Mouse (Mus musculus): ENCODE data around the gene Gpc4. TPM values are rescaled to one million over a fixed set of nuclear protein-coding genes. Genes with fewer than 3 reads are reported as not detected.

Gpc4 gene
- polyA plus RNA-seq, 1 experiment from 2014 or later: 23.1 TPM

- no peak overlapping the region for H3K27ac ChIP-seq
- H3K4me3 ChIP-seq: no peak overlapping the region
- H3K9me3 ChIP-seq (replicated peaks): no peaks in the 10 kb centered on the region
- ATAC-seq (ENCODE audit: low FRiP score): no peak
- H3K4me2 ChIP-seq (replicated peaks): no peak overlapping the region
- no peak overlapping the region for H3K9ac ChIP-seq
- WGBS: 77% methylated on average over 3 of the region's 3 CpGs
- no peaks in the 10 kb centered on the region for H3K36me3 ChIP-seq
- no peaks in the 10 kb centered on the region for H3K4me1 ChIP-seq
- no peaks in the 10 kb centered on the region for H3K27me3 ChIP-seq
Observed at GRCm38 (mm10) chrX:52083557-52083956, 81.5 kb downstream of the Gpc4 start.

- WGBS: 91% methylated on average over 2 of the region's 2 CpGs
- ATAC-seq (ENCODE audit: low FRiP score): no peak
- H3K9me3 ChIP-seq (replicated peaks): no peaks in the 10 kb centered on the region
- H3K27me3 ChIP-seq: no peaks in the 10 kb centered on the region
- no peaks in the 10 kb centered on the region for H3K36me3 ChIP-seq
- H3K27ac ChIP-seq: no peak overlapping the region
- no peak overlapping the region for H3K9ac ChIP-seq
- H3K4me2 ChIP-seq (replicated peaks): no peak overlapping the region
- H3K4me3 ChIP-seq: no peak overlapping the region
- no peaks in the 10 kb centered on the region for H3K4me1 ChIP-seq
Observed at GRCm38 (mm10) chrX:52072410-52072809, 92.6 kb downstream of the Gpc4 start.

- Histone ChIP-seq H3K4me1 (no peaks in the 10 kb centered on the region), H3K9me3 (replicated peaks) (no peaks in the 10 kb centered on the region), H3K27me3 (no peaks in the 10 kb centered on the region), H3K4me3 (no peak overlapping the region), H3K4me2 (replicated peaks) (no peak overlapping the region), H3K27ac (no peak overlapping the region), H3K9ac (no peak overlapping the region), H3K36me3 (no peaks in the 10 kb centered on the region)
- ATAC-seq (ENCODE audit: low FRiP score): no peak
- WGBS: 78% methylated on average over 13 of the region's 13 CpGs
Observed at GRCm38 (mm10) chrX:52053416-52053815, 111.6 kb downstream of the Gpc4 start.

- no peak overlapping the region for H3K27ac ChIP-seq
- no peaks in the 10 kb centered on the region for H3K9me3 ChIP-seq (replicated peaks)
- H3K4me2 ChIP-seq (replicated peaks): no peak overlapping the region
- H3K9ac ChIP-seq: no peak overlapping the region
- no peak overlapping the region for H3K4me3 ChIP-seq
- ATAC-seq (ENCODE audit: low FRiP score): no peak
- H3K36me3 ChIP-seq: no peaks in the 10 kb centered on the region
- no peaks in the 10 kb centered on the region for H3K27me3 ChIP-seq
- H3K4me1 ChIP-seq: no peaks in the 10 kb centered on the region
- 49% methylated on average over 5 of the region's 5 CpGs for WGBS
Observed at GRCm38 (mm10) chrX:52052011-52052410, 113.0 kb downstream of the Gpc4 start.

- Histone ChIP-seq H3K27me3 (no peaks in the 10 kb centered on the region), H3K27ac (no peak overlapping the region), H3K36me3 (no peaks in the 10 kb centered on the region), H3K9ac (no peak overlapping the region), H3K4me2 (replicated peaks) (no peak overlapping the region), H3K4me1 (no peaks in the 10 kb centered on the region), H3K9me3 (replicated peaks) (no peaks in the 10 kb centered on the region), H3K4me3 (no peak overlapping the region)
- ATAC-seq (ENCODE audit: low FRiP score): no peak
- 67% methylated on average over 4 of the region's 4 CpGs for WGBS
Observed at GRCm38 (mm10) chrX:52050941-52051340, 114.1 kb downstream of the Gpc4 start.

- ATAC-seq (ENCODE audit: low FRiP score): no peak
- H3K27me3 ChIP-seq: no peaks in the 10 kb centered on the region
- no peak overlapping the region for H3K27ac ChIP-seq
- no peak overlapping the region for H3K4me2 ChIP-seq (replicated peaks)
- no peak overlapping the region for H3K4me3 ChIP-seq
- no peak overlapping the region for H3K9ac ChIP-seq
- no peaks in the 10 kb centered on the region for H3K36me3 ChIP-seq
- 92% methylated on average over 1 of the region's 1 CpGs for WGBS
- H3K9me3 ChIP-seq (replicated peaks): no peaks in the 10 kb centered on the region
- no peaks in the 10 kb centered on the region for H3K4me1 ChIP-seq
Observed at GRCm38 (mm10) chrX:52039875-52040274, 125.2 kb downstream of the Gpc4 start.

GRCm38 (mm10) chrX:52030146-52030545 is 134.9 kb downstream of the Gpc4 start:
- WGBS: 76% methylated on average over 7 of the region's 7 CpGs
- ATAC-seq (ENCODE audit: low FRiP score): no peak

GRCm38 (mm10) chrX:52017660-52018059 is 147.4 kb downstream of the Gpc4 start:
- no peaks in the 10 kb centered on the region for H3K4me1 ChIP-seq
- WGBS: 40% methylated on average over 6 of the region's 9 CpGs
- no peak overlapping the region for H3K9ac ChIP-seq
- H3K4me3 ChIP-seq: no peak overlapping the region
- no peak overlapping the region for H3K27ac ChIP-seq
- ATAC-seq (ENCODE audit: low FRiP score): no peak
- no peak overlapping the region for H3K4me2 ChIP-seq (replicated peaks)
- no peaks in the 10 kb centered on the region for H3K36me3 ChIP-seq
- H3K9me3 ChIP-seq (replicated peaks): no peaks in the 10 kb centered on the region
- no peaks in the 10 kb centered on the region for H3K27me3 ChIP-seq

More at GRCm38 (mm10) chrX:52030146-52030545, 134.9 kb downstream of the Gpc4 start:
- no peaks in the 10 kb centered on the region for H3K27me3 ChIP-seq
- no peak overlapping the region for H3K27ac ChIP-seq
- H3K4me3 ChIP-seq: no peak overlapping the region
- H3K36me3 ChIP-seq: no peaks in the 10 kb centered on the region
- H3K4me1 ChIP-seq: no peaks in the 10 kb centered on the region
- H3K4me2 ChIP-seq (replicated peaks): no peak overlapping the region
- no peak overlapping the region for H3K9ac ChIP-seq
- no peaks in the 10 kb centered on the region for H3K9me3 ChIP-seq (replicated peaks)

Other genes with a start within 250 kb of the Gpc4 start
- not detected in 2 replicates for gene 1700080O16Rik, start 192.5 kb downstream of the Gpc4 start, polyA plus RNA-seq (2016; fragmentation: Nextera tagmentation; extraction: Ambion mirVana)

Data from hindbrain, embryonic 12.5 days (tissue).